ENCODE assay signal across 13 mouse cellular contexts in the genomic region with DNA sequence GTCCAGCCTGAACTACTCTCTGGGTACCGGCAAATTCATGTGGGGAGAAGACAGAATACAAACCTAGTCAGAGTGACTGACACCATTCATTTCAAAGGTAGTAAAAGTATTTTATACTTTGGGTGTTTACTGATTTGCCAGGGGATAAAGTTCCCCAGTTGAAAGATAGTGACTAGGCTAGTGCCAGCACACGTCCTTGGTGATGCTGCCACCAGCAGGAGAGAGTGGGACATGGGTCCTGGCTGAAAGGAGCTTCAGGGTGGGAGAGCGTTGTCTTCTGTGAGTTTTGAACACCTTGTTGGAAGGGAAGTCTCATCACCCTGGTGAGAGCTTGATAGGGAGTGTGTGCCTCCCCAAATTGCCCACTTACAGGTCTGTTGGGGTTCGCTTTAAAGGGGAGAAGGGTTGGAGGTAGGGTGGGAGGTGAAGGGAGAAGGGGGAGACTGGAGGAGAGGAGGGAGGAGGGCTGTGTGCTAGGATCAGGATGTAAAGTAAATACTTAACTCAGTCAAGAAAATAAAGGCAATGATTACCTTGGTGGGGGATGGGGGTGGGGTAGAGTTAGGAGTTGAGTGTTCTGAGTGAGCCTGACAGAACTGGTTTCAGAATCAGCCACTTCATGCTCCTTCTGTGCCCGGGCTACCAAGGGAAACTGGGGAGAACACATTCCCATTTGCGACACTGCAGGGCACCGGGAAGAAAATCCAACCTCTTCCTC.
DNase-seq lines count a peak whose midpoint lies in the region; ATAC-seq lines count a peak whose summit lies in the region.
"Had no signal": no experiment of that assay in that cellular context is flagged by ENCODE, and none has a peak within 500 bp of the region (broad histone marks: within the 10 kb centered on the region; RNA-seq: fewer than 3 reads in every experiment).

No protein-coding gene starts in this region.

- no peak overlapping the region for H3K9ac ChIP-seq in lung, embryonic 15.5 days
- H3K9ac ChIP-seq: embryonic facial prominence, embryonic 15.5 days had no signal

- H3K27me3 ChIP-seq in lung, embryonic 15.5 days: no peaks in the 10 kb centered on the region
- H3K27me3 ChIP-seq: embryonic facial prominence, embryonic 15.5 days had no signal

- H3K27ac ChIP-seq in lung, embryonic 15.5 days: peak overlapping the region; percentile 66
- H3K27ac ChIP-seq: embryonic facial prominence, embryonic 15.5 days had no signal

- no peak overlapping the region for H3K4me2 ChIP-seq in lung, embryonic 15.5 days
- H3K4me2 ChIP-seq: embryonic facial prominence, embryonic 15.5 days; heart, embryonic 11.5 days; liver, embryonic 11.5 days had no signal

- H3K36me3 ChIP-seq in lung, embryonic 15.5 days: no peaks in the 10 kb centered on the region
- H3K36me3 ChIP-seq: embryonic facial prominence, embryonic 15.5 days had no signal

- DNase-seq in heart, adult 11 months: peak; percentile 55
- no peak for DNase-seq in heart, postnatal 14 days
- DNase-seq in ES-CJ7 (ENCODE audit: low read depth, low spot score): peak; percentile 6
- DNase-seq in kidney, adult 9 months: peak; percentile 67
- no peak for DNase-seq in left cerebral cortex, adult 8-10 months (ENCODE audit: low spot score in 2 of 2)
- no peak for DNase-seq in urinary bladder, postnatal 36 days (ENCODE audit: low spot score in 2 of 2)
- DNase-seq: gastrocnemius, postnatal 10 days had no signal

- intact Hi-C loops in heart, postnatal 14 days (cut with DNase I): no loop called here

- H3K4me1 ChIP-seq in lung, embryonic 15.5 days: 0 out of 2 replicates have a peak, but pooled peaks cover 5% of the 10 kb centered on the region

- WGBS in lung, embryonic 15.5 days: 43% methylated on average over 7 of the region's 7 CpGs

- ATAC-seq in lung, embryonic 15.5 days (ENCODE audit: borderline replicate concordance, extremely low read depth, low FRiP score, low TSS enrichment): peak; percentile 64
- ATAC-seq in CD4-positive, CD25-positive, alpha-beta regulatory T cell, adult 4 months: no peak
- ATAC-seq: midbrain, embryonic 16.5 days had no signal

- no peak overlapping the region for H3K4me3 ChIP-seq in lung, embryonic 15.5 days
- H3K4me3 ChIP-seq: embryonic facial prominence, embryonic 15.5 days had no signal

- H3K9me3 ChIP-seq in lung, embryonic 15.5 days: no peaks in the 10 kb centered on the region
- H3K9me3 ChIP-seq: embryonic facial prominence, embryonic 15.5 days had no signal

Comparison
In these comparisons a context has a peak if more than half of its experiments do, and no peak if none do; other contexts are left out.
1. DNase-seq: peak in heart, adult 11 months (single experiment), ES-CJ7 (single experiment) and kidney, adult 9 months (single experiment); none in heart, postnatal 14 days (0 of 2), left cerebral cortex, adult 8-10 months (0 of 2) and urinary bladder, postnatal 36 days (0 of 2).